Mouse (Mus musculus) thymus, adult 2 months (tissue): ENCODE results near the gene Ghitm.

Experiments used
- CTCF ChIP-seq: fragments of 200-500 bp; IDR thresholded peaks from 2 replicates; pipeline ENCODE4 v1.5.1; 2012; ENCODE audit warnings: mild to moderate bottlenecking, control low read depth, low read length, moderate library complexity, borderline replicate concordance; ENCODE audit not compliant: control insufficient read depth, poor library complexity, insufficient read depth; ENCODE audit errors: extremely low read depth
- POLR2A ChIP-seq: fragments of 200-500 bp; IDR thresholded peaks from 2 replicates; pipeline ENCODE4 v1.6.1; 2012; ENCODE audit warnings: mild to moderate bottlenecking, low read length, control low read depth, moderate library complexity; ENCODE audit not compliant: control insufficient read depth, poor library complexity, insufficient read depth; ENCODE audit errors: extremely low read depth

DNA sequence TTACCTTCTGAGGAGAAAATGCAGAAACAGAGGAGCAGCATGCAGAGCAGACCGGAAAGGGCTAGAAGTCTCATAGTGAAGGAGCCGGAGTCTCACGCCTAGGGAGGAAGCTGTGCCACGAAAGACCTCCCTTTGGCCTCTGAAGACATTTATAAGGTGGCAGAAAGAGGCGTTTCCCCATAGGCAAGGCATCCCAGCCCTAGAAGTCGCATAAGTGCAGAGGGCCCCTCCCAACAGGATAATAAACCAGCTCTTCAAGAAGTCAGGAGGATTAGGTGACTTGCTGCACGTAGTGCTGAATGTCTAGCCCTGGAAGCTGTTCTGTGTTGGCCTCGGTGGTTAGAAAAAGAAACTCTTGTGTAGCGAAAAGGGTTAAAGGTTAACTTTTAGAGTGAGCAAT is 25.1 kb downstream of the Ghitm start:
- TF ChIP-seq CTCF (no peak), POLR2A (no peak)
